Mouse (Mus musculus): ENCODE measurements around the gene Arid1a. TPM values are rescaled to one million over a fixed set of nuclear protein-coding genes. Genes with fewer than 3 reads are reported as not detected.

Gene Arid1a
- polyA plus RNA-seq, 1 experiment from 2014 or later: 45.6 TPM

GRCm38 (mm10) chr4:133672845-133673647 lies 83.5 kb downstream of the Arid1a start:
- Histone ChIP-seq H3K4me3 (ENCODE audit: low read depth, low read length) (peak overlapping the region; percentile 67), H3K9ac (replicated peaks; ENCODE audit: low read depth, low read length) (peak overlapping the region; percentile 65), H3K27ac (ENCODE audit: low read depth, low read length) (peak overlapping the region; percentile 92), H3K4me2 (ENCODE audit: low read depth, low read length) (peak overlapping the region; percentile 64), H3K27me3 (ENCODE audit: control insufficient read depth, insufficient read depth, low read length) (no peaks in the 10 kb centered on the region), H3K36me3 (ENCODE audit: control insufficient read depth, insufficient read depth, low read length) (no peaks in the 10 kb centered on the region), H3K9me3 (ENCODE audit: control insufficient read depth, low read length) (no peaks in the 10 kb centered on the region), H3K4me1 (ENCODE audit: control insufficient read depth, insufficient read depth, low read length) (peaks cover 19% of the 10 kb centered on the region)
- 3% methylated on average over 24 of the region's 24 CpGs for WGBS
- no peak for ATAC-seq (ENCODE audit: low read depth)

GRCm38 (mm10) chr4:133671881-133672844 lies 84.4 kb downstream of the Arid1a start, which contains the start of gene Pigv:
Gene Pigv, minus strand, starts transcription at chr4:133672647.
- H3K27ac ChIP-seq (ENCODE audit: low read depth, low read length): peak within 1 kb of the TSS; percentile 92
- peak; percentile 90 for ATAC-seq (ENCODE audit: low read depth)
- peak within 1 kb of the TSS; percentile 64 for H3K4me2 ChIP-seq (ENCODE audit: low read depth, low read length)
- H3K9ac ChIP-seq (replicated peaks; ENCODE audit: low read depth, low read length): peak within 1 kb of the TSS; percentile 65
- no peaks in the 10 kb centered on the region for H3K27me3 ChIP-seq (ENCODE audit: control insufficient read depth, insufficient read depth, low read length)
- peak within 1 kb of the TSS; percentile 67 for H3K4me3 ChIP-seq (ENCODE audit: low read depth, low read length)
- no peaks in the 10 kb centered on the region for H3K9me3 ChIP-seq (ENCODE audit: control insufficient read depth, low read length)
- no peaks in the 10 kb centered on the region for H3K36me3 ChIP-seq (ENCODE audit: control insufficient read depth, insufficient read depth, low read length)
- peaks cover 19% of the 10 kb centered on the region for H3K4me1 ChIP-seq (ENCODE audit: control insufficient read depth, insufficient read depth, low read length)
- WGBS: under 1% methylated on average over 72 of the region's 76 CpGs

GRCm38 (mm10) chr4:133671184-133671880 lies 85.2 kb downstream of the Arid1a start:
- no peaks in the 10 kb centered on the region for H3K36me3 ChIP-seq (ENCODE audit: control insufficient read depth, insufficient read depth, low read length)
- ATAC-seq (ENCODE audit: low read depth): no peak
- 0 out of 2 replicates have a peak overlapping the region, but pooled peaks have one; percentile 65 for H3K9ac ChIP-seq (replicated peaks; ENCODE audit: low read depth, low read length)
- H3K4me2 ChIP-seq (ENCODE audit: low read depth, low read length): peak overlapping the region; percentile 64
- H3K4me3 ChIP-seq (ENCODE audit: low read depth, low read length): peak overlapping the region; percentile 67
- H3K27ac ChIP-seq (ENCODE audit: low read depth, low read length): peak overlapping the region; percentile 92
- H3K27me3 ChIP-seq (ENCODE audit: control insufficient read depth, insufficient read depth, low read length): no peaks in the 10 kb centered on the region
- no peaks in the 10 kb centered on the region for H3K9me3 ChIP-seq (ENCODE audit: control insufficient read depth, low read length)
- 2% methylated on average over 13 of the region's 13 CpGs for WGBS
- H3K4me1 ChIP-seq (ENCODE audit: control insufficient read depth, insufficient read depth, low read length): peaks cover 19% of the 10 kb centered on the region

DNA sequence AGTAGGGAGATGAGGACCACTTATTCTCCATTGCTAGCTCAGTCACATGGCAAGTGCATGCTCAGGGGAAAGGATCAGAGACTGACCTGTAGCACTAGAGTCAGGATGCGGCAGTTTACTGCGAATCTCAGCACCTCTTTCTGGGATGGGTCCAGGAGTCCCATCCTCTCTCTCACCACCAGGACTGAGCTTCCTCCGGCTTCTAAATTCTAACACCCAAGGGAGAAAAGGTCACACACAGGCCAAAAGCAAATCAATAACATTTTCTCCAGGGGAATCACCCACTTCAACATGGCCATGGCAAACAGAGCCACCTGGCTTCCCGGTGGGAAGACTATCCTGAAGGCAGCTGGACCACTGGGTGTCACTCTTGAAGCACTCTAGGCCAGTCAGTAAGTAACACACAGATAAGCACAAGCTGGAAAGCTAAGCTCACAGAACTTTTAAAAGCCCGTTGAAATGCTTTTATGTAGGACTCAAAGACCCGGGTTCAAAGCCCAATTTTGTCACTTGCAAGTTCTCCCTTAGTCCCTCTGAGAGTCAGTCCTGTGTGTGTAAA lies 86.8 kb downstream of the Arid1a start:
- 68% methylated on average over 6 of the region's 6 CpGs for WGBS
- Histone ChIP-seq H3K27ac (ENCODE audit: low read depth, low read length) (no peak overlapping the region), H3K27me3 (ENCODE audit: control insufficient read depth, insufficient read depth, low read length) (no peaks in the 10 kb centered on the region), H3K4me2 (ENCODE audit: low read depth, low read length) (no peak overlapping the region), H3K4me3 (ENCODE audit: low read depth, low read length) (no peak overlapping the region), H3K9ac (replicated peaks; ENCODE audit: low read depth, low read length) (no peak overlapping the region), H3K9me3 (ENCODE audit: control insufficient read depth, low read length) (no peaks in the 10 kb centered on the region), H3K36me3 (ENCODE audit: control insufficient read depth, insufficient read depth, low read length) (no peaks in the 10 kb centered on the region), H3K4me1 (ENCODE audit: control insufficient read depth, insufficient read depth, low read length) (peaks cover 14% of the 10 kb centered on the region)
- no peak for ATAC-seq (ENCODE audit: low read depth)

- WGBS: 65% methylated on average over 3 of the region's 3 CpGs
- H3K9ac ChIP-seq (replicated peaks; ENCODE audit: low read depth, low read length): no peak overlapping the region
Observed at GRCm38 (mm10) chr4:133668537-133668936, 88.0 kb downstream of the Arid1a start.

DNA sequence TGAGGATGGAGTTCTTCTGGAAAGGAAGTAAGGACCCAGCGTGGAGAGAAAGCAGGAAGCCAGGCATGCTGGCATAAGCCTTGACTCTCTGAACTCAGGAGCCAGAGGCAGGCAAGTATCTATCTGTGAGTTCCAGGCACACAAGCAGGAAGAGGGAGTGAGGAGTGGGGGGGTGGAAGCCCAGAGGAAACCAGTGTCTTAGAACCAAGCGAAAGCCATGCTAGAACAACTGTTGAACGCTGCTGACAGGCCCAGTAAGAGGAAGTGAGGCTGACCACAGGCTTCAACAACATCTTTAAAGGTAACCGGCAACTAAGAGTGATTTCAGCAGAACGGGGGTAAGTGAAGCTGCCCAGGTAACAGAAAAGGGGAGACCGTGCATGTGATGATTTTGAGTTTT lies 90.4 kb downstream of the Arid1a start:
- Histone ChIP-seq H3K36me3 (ENCODE audit: control insufficient read depth, insufficient read depth, low read length) (0 out of 2 replicates have a peak, but pooled peaks cover 4% of the 10 kb centered on the region), H3K9ac (replicated peaks; ENCODE audit: low read depth, low read length) (no peak overlapping the region), H3K4me1 (ENCODE audit: control insufficient read depth, insufficient read depth, low read length) (peaks cover 6% of the 10 kb centered on the region), H3K9me3 (ENCODE audit: control insufficient read depth, low read length) (no peaks in the 10 kb centered on the region), H3K27ac (ENCODE audit: low read depth, low read length) (no peak overlapping the region), H3K4me3 (ENCODE audit: low read depth, low read length) (no peak overlapping the region), H3K27me3 (ENCODE audit: control insufficient read depth, insufficient read depth, low read length) (no peaks in the 10 kb centered on the region), H3K4me2 (ENCODE audit: low read depth, low read length) (no peak overlapping the region)
- 75% methylated on average over 6 of the region's 6 CpGs for WGBS
- no peak for ATAC-seq (ENCODE audit: low read depth)

More at GRCm38 (mm10) chr4:133668537-133668936, 88.0 kb downstream of the Arid1a start:
- Histone ChIP-seq H3K4me3 (ENCODE audit: low read depth, low read length) (no peak overlapping the region), H3K9me3 (ENCODE audit: control insufficient read depth, low read length) (no peaks in the 10 kb centered on the region), H3K27me3 (ENCODE audit: control insufficient read depth, insufficient read depth, low read length) (no peaks in the 10 kb centered on the region), H3K4me1 (ENCODE audit: control insufficient read depth, insufficient read depth, low read length) (peaks cover 9% of the 10 kb centered on the region), H3K36me3 (ENCODE audit: control insufficient read depth, insufficient read depth, low read length) (0 out of 2 replicates have a peak, but pooled peaks cover 4% of the 10 kb centered on the region), H3K4me2 (ENCODE audit: low read depth, low read length) (no peak overlapping the region), H3K27ac (ENCODE audit: low read depth, low read length) (no peak overlapping the region)
- ATAC-seq (ENCODE audit: low read depth): no peak

GRCm38 (mm10) chr4:133665118-133665517 lies 91.5 kb downstream of the Arid1a start:
- peaks cover 9% of the 10 kb centered on the region for H3K4me1 ChIP-seq (ENCODE audit: control insufficient read depth, insufficient read depth, low read length)
- H3K27ac ChIP-seq (ENCODE audit: low read depth, low read length): peak overlapping the region; percentile 44
- no peaks in the 10 kb centered on the region for H3K27me3 ChIP-seq (ENCODE audit: control insufficient read depth, insufficient read depth, low read length)
- H3K4me2 ChIP-seq (ENCODE audit: low read depth, low read length): no peak overlapping the region
- no peak overlapping the region for H3K4me3 ChIP-seq (ENCODE audit: low read depth, low read length)
- H3K36me3 ChIP-seq (ENCODE audit: control insufficient read depth, insufficient read depth, low read length): 0 out of 2 replicates have a peak, but pooled peaks cover 4% of the 10 kb centered on the region
- no peak overlapping the region for H3K9ac ChIP-seq (replicated peaks; ENCODE audit: low read depth, low read length)
- ATAC-seq (ENCODE audit: low read depth): no peak; the same call in 1 of the 2 replicates
- 55% methylated on average over 11 of the region's 11 CpGs for WGBS
- no peaks in the 10 kb centered on the region for H3K9me3 ChIP-seq (ENCODE audit: control insufficient read depth, low read length)

GRCm38 (mm10) chr4:133662945-133663344 lies 93.6 kb downstream of the Arid1a start:
- WGBS: 85% methylated on average over 8 of the region's 8 CpGs
- H3K36me3 ChIP-seq (ENCODE audit: control insufficient read depth, insufficient read depth, low read length): 0 out of 2 replicates have a peak, but pooled peaks cover 4% of the 10 kb centered on the region
- H3K27ac ChIP-seq (ENCODE audit: low read depth, low read length): no peak overlapping the region
- H3K9me3 ChIP-seq (ENCODE audit: control insufficient read depth, low read length): no peaks in the 10 kb centered on the region
- H3K27me3 ChIP-seq (ENCODE audit: control insufficient read depth, insufficient read depth, low read length): no peaks in the 10 kb centered on the region
- no peak for ATAC-seq (ENCODE audit: low read depth)
- no peak overlapping the region for H3K4me3 ChIP-seq (ENCODE audit: low read depth, low read length)
- no peak overlapping the region for H3K9ac ChIP-seq (replicated peaks; ENCODE audit: low read depth, low read length)
- no peak overlapping the region for H3K4me2 ChIP-seq (ENCODE audit: low read depth, low read length)
- H3K4me1 ChIP-seq (ENCODE audit: control insufficient read depth, insufficient read depth, low read length): peaks cover 9% of the 10 kb centered on the region
